Mouse (Mus musculus) erythroblast, embryonic 14.5 days (primary cell): Measurements from ENCODE around the gene Togaram2.

ENCODE experiments used
- GATA1 ChIP-seq: IDR thresholded peaks from 2 replicates; pipeline ENCODE4 v1.6.1; 2012; ENCODE audit warnings: low read length, inconsistent platforms, mixed read lengths
- TAL1 ChIP-seq: IDR thresholded peaks from 3 replicates; pipeline ENCODE4 v1.6.1; 2012; ENCODE audit warnings: low read length, inconsistent platforms, mixed read lengths

GRCm38 (mm10) chr17:71663491-71663890 is 9.6 kb upstream of the Togaram2 start:
- TF ChIP-seq GATA1 (no peak), TAL1 (no peak)
